Mouse (Mus musculus) CH12.LX (cell line): ENCODE measurements at regions not wholly inside any gene's neighbourhood (a gene's known extent, or its start where the extent isn't known, plus 50 kb on each side); places are given as distances from the start of the nearest gene placed in this dataset.

Experiments
- EP300 ChIP-seq: IDR thresholded peaks from 2 replicates; pipeline ENCODE4 v1.6.1; 2011; ENCODE audit warnings: low read length, improper control_type of control experiment
- MAFK ChIP-seq: IDR thresholded peaks from 2 replicates; pipeline ENCODE4 v1.6.1; 2011; ENCODE audit warnings: low read length, improper control_type of control experiment; ENCODE audit not compliant: insufficient replicate concordance
- MXI1 ChIP-seq: IDR thresholded peaks from 2 replicates; pipeline ENCODE4 v1.6.1; 2011; ENCODE audit warnings: mild to moderate bottlenecking, low read depth, low read length, improper control_type of control experiment
- RAD21 ChIP-seq: IDR thresholded peaks from 2 replicates; pipeline ENCODE4 v1.6.1; 2011; ENCODE audit warnings: low read depth, mild to moderate bottlenecking, low read length, improper control_type of control experiment, moderate library complexity
- TCF12 ChIP-seq: IDR thresholded peaks from 2 replicates; pipeline ENCODE4 v1.6.1; 2014; ENCODE audit warnings: low read depth, mild to moderate bottlenecking, inconsistent platforms, low read length, improper control_type of control experiment

GRCm38 (mm10) chr2:81182421-81182820, 565.4 kb downstream of the Nup35 start:
- TF ChIP-seq MXI1 (no peak), EP300 (no peak), RAD21 (no peak), MAFK (no peak), TCF12 (no peak)
